Mouse (Mus musculus): ENCODE measurements at regions not wholly inside any gene's neighbourhood (a gene's known extent, or its start where the extent isn't known, plus 50 kb on each side); places are given as distances from the start of the nearest gene placed in this dataset.

DNA sequence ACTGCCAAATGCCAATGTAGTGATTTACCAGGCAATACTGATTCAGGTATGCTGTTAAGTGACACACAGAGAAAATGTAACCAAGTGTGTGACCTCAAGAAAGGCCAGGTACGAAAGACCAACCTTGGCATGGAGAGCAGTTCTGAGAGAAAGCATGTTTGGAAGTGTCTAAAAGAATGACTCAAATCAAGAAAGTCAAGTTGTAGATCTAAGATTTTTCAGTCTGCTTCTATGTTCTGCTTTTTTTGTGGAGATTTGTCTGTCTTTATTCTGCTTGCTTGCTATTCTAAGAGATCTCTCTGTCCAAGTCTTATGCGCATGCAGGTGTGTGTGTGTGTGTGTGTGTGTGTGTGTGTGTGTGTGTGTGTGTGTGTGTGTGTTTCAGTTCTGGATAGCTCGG, 277.4 kb upstream of the Klf12 start:
- ATAC-seq (no peak), DNase-seq (ENCODE audit: low spot score) (no peak)
- no peak overlapping the region for H3K9ac ChIP-seq (ENCODE audit: low read length)
- no peak overlapping the region for H3K4me3 ChIP-seq (ENCODE audit: low read depth, low read length)
- H3K9me3 ChIP-seq (replicated peaks; ENCODE audit: control insufficient read depth, low read length): no peaks in the 10 kb centered on the region
- peaks cover 5% of the 10 kb centered on the region for H3K4me1 ChIP-seq (ENCODE audit: control insufficient read depth, insufficient read depth, low read length)
- no peaks in the 10 kb centered on the region for H3K36me3 ChIP-seq (ENCODE audit: control insufficient read depth, insufficient read depth, low read length)
- 78% methylated on average over 3 of the region's 3 CpGs for whole genome bisulfite sequencing
- H3K27ac ChIP-seq (ENCODE audit: low read depth, low read length): no peak overlapping the region
- no peaks in the 10 kb centered on the region for H3K27me3 ChIP-seq (replicated peaks; ENCODE audit: control insufficient read depth, insufficient read depth, low read length)
- no peak overlapping the region for H3K4me2 ChIP-seq (ENCODE audit: low read length)

DNA sequence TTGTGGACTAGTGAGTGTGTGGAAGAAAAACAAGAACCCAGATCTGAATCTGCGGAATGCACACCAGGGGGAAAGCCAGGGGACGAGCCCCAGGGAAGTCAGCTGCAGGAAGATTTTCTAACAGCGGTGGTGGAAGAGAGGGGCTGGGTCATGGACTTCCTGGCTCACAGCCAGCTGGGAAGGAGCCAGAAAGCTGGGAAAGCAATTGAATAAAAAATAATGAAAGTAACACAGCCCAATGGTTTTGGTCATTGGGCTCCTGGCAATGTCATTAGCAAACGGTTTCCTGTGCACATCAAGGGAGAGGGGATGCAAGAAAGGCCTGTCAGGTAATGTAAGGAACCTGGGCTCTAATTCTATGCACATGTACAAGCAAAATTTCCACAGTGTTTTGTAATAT, 273.9 kb upstream of the Klf12 start:
- no peak overlapping the region for H3K9ac ChIP-seq (ENCODE audit: low read length)

DNA sequence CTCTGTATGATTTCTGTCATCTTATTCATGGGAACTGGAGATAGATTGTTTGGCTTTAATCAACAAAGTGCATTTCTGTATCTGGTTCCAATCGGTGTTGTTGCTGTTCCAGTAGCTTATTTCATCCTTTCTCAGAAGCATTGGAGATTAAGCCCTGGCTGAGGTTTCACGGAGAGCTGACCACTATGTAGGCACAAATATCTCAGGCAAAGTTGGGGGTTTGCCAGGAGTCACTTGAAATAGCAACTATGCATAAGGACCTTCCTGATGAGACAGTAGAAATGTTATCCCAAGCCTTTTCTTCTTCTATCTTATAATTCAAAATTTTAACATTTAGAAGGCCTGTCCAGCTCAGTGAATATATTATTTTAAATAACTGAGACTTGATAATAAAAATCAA, 268.0 kb upstream of the Klf12 start:
- WGBS: 75% methylated on average over 2 of the region's 2 CpGs
- no peak for ATAC-seq
- Histone ChIP-seq H3K4me3 (ENCODE audit: low read depth, low read length) (no peak overlapping the region), H3K9me3 (replicated peaks; ENCODE audit: control insufficient read depth, low read length) (no peaks in the 10 kb centered on the region), H3K9ac (ENCODE audit: low read length) (no peak overlapping the region), H3K4me2 (ENCODE audit: low read length) (no peak overlapping the region), H3K27me3 (replicated peaks; ENCODE audit: control insufficient read depth, insufficient read depth, low read length) (no peaks in the 10 kb centered on the region), H3K36me3 (ENCODE audit: control insufficient read depth, insufficient read depth, low read length) (no peaks in the 10 kb centered on the region), H3K4me1 (ENCODE audit: control insufficient read depth, insufficient read depth, low read length) (no peaks in the 10 kb centered on the region), H3K27ac (ENCODE audit: low read depth, low read length) (no peak overlapping the region)
- no peak for DNase-seq (ENCODE audit: low spot score)

More for the DNA sequence above, 273.9 kb upstream of the Klf12 start:
- Histone ChIP-seq H3K36me3 (ENCODE audit: control insufficient read depth, insufficient read depth, low read length) (no peaks in the 10 kb centered on the region), H3K27me3 (replicated peaks; ENCODE audit: control insufficient read depth, insufficient read depth, low read length) (no peaks in the 10 kb centered on the region), H3K9me3 (replicated peaks; ENCODE audit: control insufficient read depth, low read length) (no peaks in the 10 kb centered on the region), H3K4me1 (ENCODE audit: control insufficient read depth, insufficient read depth, low read length) (peaks cover 5% of the 10 kb centered on the region), H3K4me2 (ENCODE audit: low read length) (no peak overlapping the region), H3K4me3 (ENCODE audit: low read depth, low read length) (no peak overlapping the region), H3K27ac (ENCODE audit: low read depth, low read length) (no peak overlapping the region)
- ATAC-seq: peak; percentile 77
- WGBS: 3% methylated on average over 4 of the region's 4 CpGs
- DNase-seq (ENCODE audit: low spot score): peak; percentile 77

DNA sequence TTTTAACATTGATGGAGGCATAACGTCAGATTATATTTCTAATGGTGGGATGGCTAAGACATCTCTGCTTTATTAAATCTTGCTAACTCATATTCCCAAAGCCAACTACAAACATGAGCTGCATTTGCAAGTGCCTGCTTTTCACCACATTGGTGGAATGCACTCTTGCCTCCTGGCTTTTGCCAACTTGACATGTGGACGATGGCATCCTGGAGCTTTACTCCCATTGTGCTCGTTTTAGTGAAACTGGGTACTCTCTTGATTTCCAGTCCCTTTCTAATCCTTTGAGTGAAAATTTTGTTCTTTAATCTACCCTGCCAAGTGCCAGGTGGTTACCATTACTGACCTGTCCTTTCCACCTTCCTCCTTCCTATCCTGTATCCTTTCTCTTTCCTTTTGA, 265.8 kb upstream of the Klf12 start:
- Histone ChIP-seq H3K4me3 (ENCODE audit: low read depth, low read length) (no peak overlapping the region), H3K9me3 (replicated peaks; ENCODE audit: control insufficient read depth, low read length) (no peaks in the 10 kb centered on the region)
- ATAC-seq: no peak

DNA sequence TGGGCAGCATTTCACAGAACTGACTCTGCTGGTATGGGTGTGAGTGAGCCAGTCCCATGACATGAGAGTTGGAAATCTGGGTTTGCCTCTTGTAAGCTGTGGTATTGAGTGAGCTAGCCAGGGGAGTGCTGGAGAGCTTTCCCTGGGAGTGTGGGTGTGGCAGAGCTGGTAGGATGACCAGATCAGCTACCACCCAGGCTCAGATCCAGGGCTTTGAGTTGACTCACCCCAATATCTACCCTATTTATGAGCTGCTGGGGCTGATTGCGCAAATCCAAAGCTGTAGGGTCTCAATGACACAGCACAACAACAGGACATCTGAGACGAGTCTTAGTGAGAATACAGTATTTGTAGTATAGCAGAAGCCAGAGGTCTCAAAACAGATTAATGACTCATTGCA, 245.7 kb upstream of the Klf12 start:
- no peak overlapping the region for H3K4me3 ChIP-seq (ENCODE audit: low read depth, low read length)
- no peak overlapping the region for H3K9ac ChIP-seq (ENCODE audit: low read length)
- H3K36me3 ChIP-seq (ENCODE audit: control insufficient read depth, insufficient read depth, low read length): no peaks in the 10 kb centered on the region
- DNase-seq (ENCODE audit: low spot score) (no peak), ATAC-seq (no peak)
- no peak overlapping the region for H3K4me2 ChIP-seq (ENCODE audit: low read length)
- no peaks in the 10 kb centered on the region for H3K9me3 ChIP-seq (replicated peaks; ENCODE audit: control insufficient read depth, low read length)
- H3K27me3 ChIP-seq (replicated peaks; ENCODE audit: control insufficient read depth, insufficient read depth, low read length): no peaks in the 10 kb centered on the region
- WGBS: 84% methylated on average over 2 of the region's 2 CpGs
- H3K27ac ChIP-seq (ENCODE audit: low read depth, low read length): no peak overlapping the region
- no peaks in the 10 kb centered on the region for H3K4me1 ChIP-seq (ENCODE audit: control insufficient read depth, insufficient read depth, low read length)

More for the DNA sequence above, 265.8 kb upstream of the Klf12 start:
- DNase-seq (ENCODE audit: low spot score): no peak
- no peak overlapping the region for H3K9ac ChIP-seq (ENCODE audit: low read length)
- H3K4me1 ChIP-seq (ENCODE audit: control insufficient read depth, insufficient read depth, low read length): no peaks in the 10 kb centered on the region
- H3K36me3 ChIP-seq (ENCODE audit: control insufficient read depth, insufficient read depth, low read length): no peaks in the 10 kb centered on the region
- no peaks in the 10 kb centered on the region for H3K27me3 ChIP-seq (replicated peaks; ENCODE audit: control insufficient read depth, insufficient read depth, low read length)
- H3K4me2 ChIP-seq (ENCODE audit: low read length): no peak overlapping the region
- 82% methylated on average over 3 of the region's 3 CpGs for WGBS
- no peak overlapping the region for H3K27ac ChIP-seq (ENCODE audit: low read depth, low read length)

DNA sequence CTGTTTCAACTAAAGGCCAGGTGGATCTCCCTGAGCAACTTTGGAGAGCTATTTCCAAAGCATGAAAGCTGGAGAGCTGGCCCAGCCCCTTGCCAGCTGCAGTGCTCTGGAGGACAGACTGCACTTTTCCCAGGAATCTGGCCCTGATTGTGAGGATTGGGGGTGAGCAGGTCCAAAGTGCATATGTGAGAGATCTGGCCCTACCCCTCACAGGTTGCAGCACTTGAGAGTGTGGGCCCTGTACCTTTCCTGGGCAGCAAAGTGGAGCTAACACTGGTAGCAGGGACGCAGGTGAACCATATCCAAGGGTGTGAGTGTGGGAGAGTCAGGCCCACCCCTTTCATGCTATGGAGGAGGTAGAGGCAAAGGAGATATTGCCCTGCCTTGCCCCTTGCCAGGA, 245.3 kb upstream of the Klf12 start:
- H3K9me3 ChIP-seq (replicated peaks; ENCODE audit: control insufficient read depth, low read length): no peaks in the 10 kb centered on the region
- no peak overlapping the region for H3K4me3 ChIP-seq (ENCODE audit: low read depth, low read length)
- no peak overlapping the region for H3K4me2 ChIP-seq (ENCODE audit: low read length)
- no peak for ATAC-seq
- H3K36me3 ChIP-seq (ENCODE audit: control insufficient read depth, insufficient read depth, low read length): no peaks in the 10 kb centered on the region
- WGBS: 95% methylated on average over 1 of the region's 1 CpGs
- no peak overlapping the region for H3K9ac ChIP-seq (ENCODE audit: low read length)
- no peak overlapping the region for H3K27ac ChIP-seq (ENCODE audit: low read depth, low read length)
- H3K27me3 ChIP-seq (replicated peaks; ENCODE audit: control insufficient read depth, insufficient read depth, low read length): no peaks in the 10 kb centered on the region
- H3K4me1 ChIP-seq (ENCODE audit: control insufficient read depth, insufficient read depth, low read length): no peaks in the 10 kb centered on the region
- DNase-seq (ENCODE audit: low spot score): no peak

DNA sequence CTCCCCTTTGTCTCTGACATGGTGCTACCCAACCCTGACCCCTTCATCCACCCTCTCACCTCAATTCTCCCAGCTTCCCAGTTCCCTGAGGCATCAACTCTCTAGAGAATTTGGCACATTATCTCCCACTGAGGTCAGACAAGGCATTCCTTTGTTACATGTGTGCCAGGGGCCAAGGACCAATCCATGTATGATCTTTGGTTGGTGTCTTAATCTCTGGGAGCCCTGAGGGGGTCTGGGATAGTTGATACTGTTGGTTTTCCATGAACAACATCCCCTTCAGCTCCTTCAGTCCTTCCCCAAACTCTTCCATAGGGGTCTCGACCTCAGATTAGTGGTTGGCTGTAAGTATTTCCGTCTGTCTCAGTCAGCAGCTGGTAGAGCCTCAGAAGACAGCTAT, 224.9 kb upstream of the Klf12 start:
- 72% methylated on average over 2 of the region's 2 CpGs for WGBS
- Histone ChIP-seq H3K27me3 (replicated peaks; ENCODE audit: control insufficient read depth, insufficient read depth, low read length) (no peaks in the 10 kb centered on the region), H3K27ac (ENCODE audit: low read depth, low read length) (no peak overlapping the region), H3K9me3 (replicated peaks; ENCODE audit: control insufficient read depth, low read length) (no peaks in the 10 kb centered on the region), H3K4me2 (ENCODE audit: low read length) (no peak overlapping the region), H3K4me3 (ENCODE audit: low read depth, low read length) (no peak overlapping the region), H3K9ac (ENCODE audit: low read length) (no peak overlapping the region), H3K4me1 (ENCODE audit: control insufficient read depth, insufficient read depth, low read length) (no peaks in the 10 kb centered on the region), H3K36me3 (ENCODE audit: control insufficient read depth, insufficient read depth, low read length) (no peaks in the 10 kb centered on the region)
- DNase-seq (ENCODE audit: low spot score) (no peak), ATAC-seq (no peak)

DNA sequence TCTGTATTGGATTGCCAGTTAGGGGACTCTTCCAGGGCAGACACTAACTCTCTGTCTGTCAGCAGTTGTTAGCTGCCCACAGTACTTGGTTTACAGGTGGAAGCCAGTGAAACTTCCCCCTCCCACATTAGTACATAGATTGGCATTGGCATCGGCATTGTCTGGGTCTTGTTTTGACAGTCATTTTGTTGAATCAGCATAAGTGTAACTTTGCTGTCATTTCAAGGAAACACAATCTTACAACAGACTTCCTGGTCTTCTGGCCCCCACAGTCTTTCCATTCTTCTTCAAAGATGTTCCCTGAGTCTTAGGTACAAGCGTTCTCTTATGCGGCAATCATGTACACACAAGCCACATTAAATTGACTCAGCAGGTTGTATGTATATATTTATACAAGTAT, 223.6 kb upstream of the Klf12 start:
- H3K27me3 ChIP-seq (replicated peaks; ENCODE audit: control insufficient read depth, insufficient read depth, low read length): no peaks in the 10 kb centered on the region
- ATAC-seq (no peak), DNase-seq (ENCODE audit: low spot score) (no peak)
- H3K36me3 ChIP-seq (ENCODE audit: control insufficient read depth, insufficient read depth, low read length): no peaks in the 10 kb centered on the region
- no peak overlapping the region for H3K4me3 ChIP-seq (ENCODE audit: low read depth, low read length)
- H3K27ac ChIP-seq (ENCODE audit: low read depth, low read length): no peak overlapping the region
- H3K4me2 ChIP-seq (ENCODE audit: low read length): no peak overlapping the region
- no peaks in the 10 kb centered on the region for H3K4me1 ChIP-seq (ENCODE audit: control insufficient read depth, insufficient read depth, low read length)
- 93% methylated on average over 3 of the region's 3 CpGs for WGBS
- no peaks in the 10 kb centered on the region for H3K9me3 ChIP-seq (replicated peaks; ENCODE audit: control insufficient read depth, low read length)
- no peak overlapping the region for H3K9ac ChIP-seq (ENCODE audit: low read length)

DNA sequence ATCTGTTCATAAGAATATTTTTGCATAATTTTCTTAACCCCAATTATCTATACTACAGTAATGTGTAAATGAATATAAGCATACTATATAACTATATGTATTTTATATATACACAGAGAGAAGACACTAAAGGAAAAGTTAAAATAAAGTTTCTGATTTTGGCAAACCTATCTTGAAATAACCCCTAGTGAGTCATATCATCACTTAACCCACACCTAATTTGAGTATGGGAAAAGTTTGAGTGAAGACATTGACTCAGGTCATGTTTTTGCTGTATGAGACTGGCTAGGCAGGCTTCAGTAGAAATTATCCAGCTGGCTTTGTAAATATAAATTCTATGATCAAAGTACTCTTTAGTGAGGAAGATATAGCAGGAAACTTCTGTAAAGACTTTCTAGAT, 223.1 kb upstream of the Klf12 start:
- Histone ChIP-seq H3K36me3 (ENCODE audit: control insufficient read depth, insufficient read depth, low read length) (no peaks in the 10 kb centered on the region), H3K27ac (ENCODE audit: low read depth, low read length) (no peak overlapping the region), H3K4me3 (ENCODE audit: low read depth, low read length) (no peak overlapping the region), H3K9me3 (replicated peaks; ENCODE audit: control insufficient read depth, low read length) (no peaks in the 10 kb centered on the region), H3K27me3 (replicated peaks; ENCODE audit: control insufficient read depth, insufficient read depth, low read length) (no peaks in the 10 kb centered on the region), H3K9ac (ENCODE audit: low read length) (no peak overlapping the region), H3K4me1 (ENCODE audit: control insufficient read depth, insufficient read depth, low read length) (no peaks in the 10 kb centered on the region), H3K4me2 (ENCODE audit: low read length) (no peak overlapping the region)
- DNase-seq (ENCODE audit: low spot score) (no peak), ATAC-seq (no peak)

DNA sequence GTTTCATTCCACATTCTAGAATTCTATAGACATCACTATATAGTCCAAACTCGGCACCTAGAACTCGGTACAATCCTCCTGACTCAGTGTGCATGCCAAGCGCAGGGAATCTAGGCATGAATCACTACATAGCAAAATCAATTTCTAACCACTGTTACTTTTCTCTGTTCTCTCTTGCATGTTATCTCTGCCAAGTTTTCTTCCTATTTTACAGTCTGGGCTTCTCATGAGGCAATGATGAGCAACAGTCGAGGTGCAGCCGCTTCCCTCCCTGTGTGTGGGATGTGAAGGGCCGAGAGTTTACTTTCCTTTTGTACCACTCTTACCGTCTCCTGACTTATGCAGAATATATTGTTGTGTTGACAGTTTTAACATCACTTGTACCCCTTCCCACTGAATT, 204.4 kb upstream of the Klf12 start:
- H3K9ac ChIP-seq (ENCODE audit: low read length): no peak overlapping the region
- 91% methylated on average over 7 of the region's 7 CpGs for WGBS
- no peak overlapping the region for H3K4me3 ChIP-seq (ENCODE audit: low read depth, low read length)
- DNase-seq (ENCODE audit: low spot score) (no peak), ATAC-seq (no peak)
- H3K27me3 ChIP-seq (replicated peaks; ENCODE audit: control insufficient read depth, insufficient read depth, low read length): no peaks in the 10 kb centered on the region
- H3K36me3 ChIP-seq (ENCODE audit: control insufficient read depth, insufficient read depth, low read length): no peaks in the 10 kb centered on the region
- H3K9me3 ChIP-seq (replicated peaks; ENCODE audit: control insufficient read depth, low read length): no peaks in the 10 kb centered on the region
- no peak overlapping the region for H3K4me2 ChIP-seq (ENCODE audit: low read length)
- no peak overlapping the region for H3K27ac ChIP-seq (ENCODE audit: low read depth, low read length)
- no peaks in the 10 kb centered on the region for H3K4me1 ChIP-seq (ENCODE audit: control insufficient read depth, insufficient read depth, low read length)

Measured in forebrain, embryonic 14.5 days (tissue).